Mouse (Mus musculus) frontal cortex, postnatal 36 days (tissue): ENCODE measurements at regions not wholly inside any gene's neighbourhood (a gene's known extent, or its start where the extent isn't known, plus 50 kb on each side); places are given as distances from the start of the nearest gene placed in this dataset.
"Not testable (repeated sequence)": the region's sequence is repeated elsewhere in the genome, so short reads cannot be mapped to it uniquely, and the experiment has no call there.

Source experiments
- DNase-seq, 2 experiments: peaks; one replicate each; pipeline ENCODE4 v3.0.0; 2022; ENCODE audit warnings: low spot score in 2 of 2

DNA sequence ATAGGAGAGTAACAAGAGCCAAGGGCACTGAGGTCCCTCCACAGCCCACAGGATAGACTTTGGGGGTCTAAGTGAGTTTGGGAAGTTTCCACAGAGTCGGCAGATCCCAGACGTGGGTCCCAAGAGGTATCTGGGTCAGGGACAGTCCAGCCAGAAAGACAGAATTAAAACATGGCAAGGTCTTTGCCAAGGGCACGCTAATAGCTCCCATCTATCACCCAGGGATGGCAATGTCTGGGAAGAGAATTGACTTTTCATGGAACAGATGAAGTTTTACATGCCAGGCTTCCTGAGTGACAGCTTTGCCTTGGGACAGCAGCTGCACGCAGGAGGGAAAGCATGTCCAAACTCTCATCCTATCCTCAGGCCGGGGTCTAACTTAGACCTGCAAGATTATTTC lies 563.5 kb downstream of the Gm10330 start:
- DNase-seq, result not testable (repeated sequence)

DNA sequence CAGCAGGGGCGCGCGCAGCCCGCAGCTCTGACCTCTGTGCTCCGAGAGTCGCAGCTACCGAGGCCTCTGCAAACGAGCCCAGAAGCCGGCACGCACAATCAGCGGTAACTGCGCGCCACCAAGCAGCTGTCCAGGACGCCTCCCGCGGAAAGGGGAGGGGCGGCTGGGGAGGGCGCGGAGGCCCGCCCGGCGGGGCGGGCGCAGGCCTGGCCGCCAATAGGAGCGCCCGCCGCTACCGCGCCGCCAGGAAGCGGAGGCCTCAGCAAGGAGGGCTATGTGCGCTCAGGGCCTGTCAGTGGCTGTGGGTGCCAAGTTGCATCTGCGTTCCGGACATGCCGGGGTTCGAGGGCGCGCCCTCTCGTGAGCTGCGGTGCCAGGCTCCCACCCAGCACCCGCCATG lies 590.5 kb downstream of the Gm10330 start:
- peak in 1 of 2 experiments; percentile 4 for DNase-seq

DNA sequence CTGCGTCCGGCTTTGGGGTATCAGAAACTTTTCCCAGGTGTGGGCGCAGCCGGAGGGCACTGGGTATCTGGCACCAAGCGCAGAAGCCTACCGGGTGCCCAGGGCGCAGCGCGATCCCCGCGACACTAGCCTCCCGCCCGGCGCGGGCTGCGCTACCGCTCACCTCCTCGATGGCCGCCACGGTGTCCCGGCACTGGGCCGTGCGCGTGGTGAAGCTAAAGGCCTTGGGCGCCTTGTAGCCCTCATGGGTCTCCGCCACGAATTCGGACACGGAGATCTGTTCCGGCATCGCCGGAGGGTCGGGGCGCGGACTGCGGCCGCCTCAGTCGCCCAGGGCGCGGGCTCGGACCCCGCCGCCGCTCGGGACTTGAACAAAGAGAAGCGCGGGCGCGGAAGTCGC lies 591.0 kb downstream of the Gm10330 start:
- not testable (repeated sequence) for DNase-seq
